ENCODE assay signal across 29 mouse cellular contexts in genomic region chr12:74657036-74657648, GRCm38 (mm10).
DNase-seq lines count a peak whose midpoint lies in the region; ATAC-seq lines count a peak whose summit lies in the region.
"Had no signal": no experiment of that assay in that cellular context is flagged by ENCODE, and none has a peak within 500 bp of the region (broad histone marks: within the 10 kb centered on the region; RNA-seq: fewer than 3 reads in every experiment).

No protein-coding gene starts in this region.

- no peaks in the 10 kb centered on the region for H3K9me3 ChIP-seq in forebrain, embryonic 14.5 days (replicated peaks; ENCODE audit: control insufficient read depth, low read length)
- no peaks in the 10 kb centered on the region for H3K9me3 ChIP-seq in forebrain, embryonic 15.5 days
- H3K9me3 ChIP-seq in midbrain, embryonic 14.5 days (ENCODE audit: control insufficient read depth, low read length): no peaks in the 10 kb centered on the region
- no peaks in the 10 kb centered on the region for H3K9me3 ChIP-seq in midbrain, embryonic 11.5 days (ENCODE audit: control insufficient read depth, low read length)
- H3K9me3 ChIP-seq: embryonic facial prominence, embryonic 13.5 days; forebrain, embryonic 10.5 days; hindbrain, embryonic 13.5 days; limb, embryonic 13.5 days; lung, embryonic 15.5 days; midbrain, embryonic 10.5 days; stomach, embryonic 15.5 days had no signal

- H3K9ac ChIP-seq in forebrain, embryonic 14.5 days (ENCODE audit: low read length): no peak overlapping the region
- H3K9ac ChIP-seq in forebrain, embryonic 15.5 days (replicated peaks): no peak overlapping the region
- H3K9ac ChIP-seq in midbrain, embryonic 14.5 days (replicated peaks; ENCODE audit: low read length): no peak overlapping the region
- H3K9ac ChIP-seq in midbrain, embryonic 11.5 days (ENCODE audit: low read length): no peak overlapping the region
- H3K9ac ChIP-seq: embryonic facial prominence, embryonic 13.5 days; hindbrain, embryonic 13.5 days; limb, embryonic 13.5 days; lung, embryonic 15.5 days; stomach, embryonic 15.5 days had no signal

- H3K27me3 ChIP-seq in forebrain, embryonic 14.5 days (replicated peaks; ENCODE audit: control insufficient read depth, insufficient read depth, low read length): no peaks in the 10 kb centered on the region
- H3K27me3 ChIP-seq in forebrain, embryonic 15.5 days: no peaks in the 10 kb centered on the region
- no peaks in the 10 kb centered on the region for H3K27me3 ChIP-seq in midbrain, embryonic 14.5 days (ENCODE audit: control insufficient read depth, insufficient read depth, low read length)
- no peaks in the 10 kb centered on the region for H3K27me3 ChIP-seq in midbrain, embryonic 11.5 days (ENCODE audit: control insufficient read depth, insufficient read depth, low read length)
- H3K27me3 ChIP-seq: embryonic facial prominence, embryonic 13.5 days; hindbrain, embryonic 13.5 days; limb, embryonic 13.5 days; lung, embryonic 15.5 days; stomach, embryonic 15.5 days had no signal

- DNase-seq in forebrain, embryonic 14.5 days (ENCODE audit: low spot score): peak; percentile 8
- peak; percentile 6 for DNase-seq in layer of hippocampus, adult 9-11 months
- DNase-seq in layer of hippocampus, postnatal 36 days: no peak
- peak; percentile 9 for DNase-seq in midbrain, embryonic 14.5 days
- no peak for DNase-seq in midbrain, embryonic 11.5 days (ENCODE audit: low spot score, missing footprints)
- DNase-seq in brain, embryonic 18.5 days (ENCODE audit: low read depth, low spot score): peak; percentile 18
- no peak for DNase-seq in thymus, postnatal 4 days
- DNase-seq: adrenal gland, adult 8-10 months; cerebellum, adult 11-12 months; cerebellum, postnatal 10 days; gastrocnemius, adult 2 months; gastrocnemius, postnatal 36 days; heart, adult 18-20 months; heart, postnatal 36 days; kidney, adult 8-10 months; kidney, postnatal 4 days; thymus, postnatal 14 days had no signal

- no peaks in the 10 kb centered on the region for H3K4me1 ChIP-seq in forebrain, embryonic 14.5 days (ENCODE audit: control insufficient read depth, insufficient read depth, low read length)
- no peaks in the 10 kb centered on the region for H3K4me1 ChIP-seq in forebrain, embryonic 15.5 days
- H3K4me1 ChIP-seq in midbrain, embryonic 14.5 days (ENCODE audit: control insufficient read depth, insufficient read depth, low read length): no peaks in the 10 kb centered on the region
- H3K4me1 ChIP-seq in midbrain, embryonic 11.5 days (ENCODE audit: control insufficient read depth, insufficient read depth, low read length): no peaks in the 10 kb centered on the region
- H3K4me1 ChIP-seq: embryonic facial prominence, embryonic 13.5 days; forebrain, embryonic 10.5 days; hindbrain, embryonic 13.5 days; limb, embryonic 13.5 days; lung, embryonic 15.5 days; midbrain, embryonic 10.5 days; stomach, embryonic 15.5 days had no signal

- H3K4me2 ChIP-seq in forebrain, embryonic 14.5 days (ENCODE audit: low read length): no peak overlapping the region
- H3K4me2 ChIP-seq in forebrain, embryonic 15.5 days (replicated peaks): no peak overlapping the region
- H3K4me2 ChIP-seq in midbrain, embryonic 14.5 days (ENCODE audit: low read length): no peak overlapping the region
- no peak overlapping the region for H3K4me2 ChIP-seq in midbrain, embryonic 11.5 days
- H3K4me2 ChIP-seq: embryonic facial prominence, embryonic 13.5 days; heart, embryonic 11.5 days; hindbrain, embryonic 13.5 days; limb, embryonic 13.5 days; liver, embryonic 11.5 days; lung, embryonic 15.5 days; stomach, embryonic 15.5 days had no signal

- no peak overlapping the region for H3K27ac ChIP-seq in forebrain, embryonic 14.5 days (ENCODE audit: low read depth, low read length)
- H3K27ac ChIP-seq in forebrain, embryonic 15.5 days (replicated peaks): no peak overlapping the region
- no peak overlapping the region for H3K27ac ChIP-seq in midbrain, embryonic 14.5 days (replicated peaks; ENCODE audit: low read depth, low read length)
- no peak overlapping the region for H3K27ac ChIP-seq in midbrain, embryonic 11.5 days (ENCODE audit: low read depth, low read length)
- H3K27ac ChIP-seq: embryonic facial prominence, embryonic 13.5 days; forebrain, embryonic 10.5 days; gastrocnemius, adult 2 months; hindbrain, embryonic 13.5 days; kidney, postnatal 0 days; limb, embryonic 13.5 days; lung, embryonic 15.5 days; midbrain, embryonic 10.5 days; stomach, embryonic 15.5 days had no signal

- no peak overlapping the region for H3K4me3 ChIP-seq in forebrain, embryonic 14.5 days (ENCODE audit: low read depth, low read length)
- no peak overlapping the region for H3K4me3 ChIP-seq in forebrain, embryonic 15.5 days
- H3K4me3 ChIP-seq in midbrain, embryonic 14.5 days (replicated peaks; ENCODE audit: low read depth, low read length): no peak overlapping the region
- H3K4me3 ChIP-seq in midbrain, embryonic 11.5 days (ENCODE audit: low read depth, low read length): no peak overlapping the region
- H3K4me3 ChIP-seq: embryonic facial prominence, embryonic 13.5 days; forebrain, embryonic 10.5 days; gastrocnemius, adult 2 months; hindbrain, embryonic 13.5 days; limb, embryonic 13.5 days; lung, embryonic 15.5 days; midbrain, embryonic 10.5 days; stomach, embryonic 15.5 days had no signal

- WGBS in forebrain, embryonic 14.5 days: 81% methylated on average over 2 of the region's 2 CpGs
- 65% methylated on average over 2 of the region's 2 CpGs for WGBS in forebrain, embryonic 15.5 days
- WGBS in midbrain, embryonic 14.5 days: 75% methylated on average over 2 of the region's 2 CpGs
- WGBS in midbrain, embryonic 11.5 days: 83% methylated on average over 2 of the region's 2 CpGs

- no peaks in the 10 kb centered on the region for H3K36me3 ChIP-seq in forebrain, embryonic 14.5 days (ENCODE audit: control insufficient read depth, insufficient read depth, low read length)
- no peaks in the 10 kb centered on the region for H3K36me3 ChIP-seq in forebrain, embryonic 15.5 days
- H3K36me3 ChIP-seq in midbrain, embryonic 14.5 days (ENCODE audit: control insufficient read depth, insufficient read depth, low read length): no peaks in the 10 kb centered on the region
- no peaks in the 10 kb centered on the region for H3K36me3 ChIP-seq in midbrain, embryonic 11.5 days (ENCODE audit: control insufficient read depth, insufficient read depth, low read length)
- H3K36me3 ChIP-seq: embryonic facial prominence, embryonic 13.5 days; forebrain, embryonic 10.5 days; G1E; hindbrain, embryonic 13.5 days; limb, embryonic 13.5 days; lung, embryonic 15.5 days; midbrain, embryonic 10.5 days; stomach, embryonic 15.5 days had no signal

- no peak for ATAC-seq in forebrain, embryonic 14.5 days
- ATAC-seq in forebrain, embryonic 15.5 days (replicated peaks): no peak
- ATAC-seq in midbrain, embryonic 14.5 days (ENCODE audit: low FRiP score, low TSS enrichment): no peak
- ATAC-seq in midbrain, embryonic 11.5 days (ENCODE audit: low FRiP score): no peak

Comparison
In these comparisons a context has a peak if more than half of its experiments do, and no peak if none do; other contexts are left out.
1. DNase-seq: peak in forebrain, embryonic 14.5 days (single experiment), layer of hippocampus, adult 9-11 months (single experiment), midbrain, embryonic 14.5 days (single experiment) and brain, embryonic 18.5 days (single experiment); none in layer of hippocampus, postnatal 36 days (0 of 2), midbrain, embryonic 11.5 days (single experiment) and thymus, postnatal 4 days (single experiment).